Mouse (Mus musculus) C2C12 (cell line): ENCODE results near the gene Nr1h3.

Experiments
- CTCF ChIP-seq: IDR thresholded peaks from one replicate; pipeline ENCODE4 v1.5.1; 2011; ENCODE audit not compliant: control insufficient read depth, insufficient read depth, insufficient read length
- MYOG ChIP-seq: IDR thresholded peaks from one replicate; pipeline ENCODE4 v1.6.1; 2011; ENCODE audit not compliant: control insufficient read depth, insufficient read length; ENCODE audit errors: extremely low read depth
- USF1 ChIP-seq: IDR thresholded peaks from one replicate; pipeline ENCODE4 v1.6.1; 2011; ENCODE audit warnings: low read depth, mild to moderate bottlenecking, control low read depth, moderate library complexity

DNA sequence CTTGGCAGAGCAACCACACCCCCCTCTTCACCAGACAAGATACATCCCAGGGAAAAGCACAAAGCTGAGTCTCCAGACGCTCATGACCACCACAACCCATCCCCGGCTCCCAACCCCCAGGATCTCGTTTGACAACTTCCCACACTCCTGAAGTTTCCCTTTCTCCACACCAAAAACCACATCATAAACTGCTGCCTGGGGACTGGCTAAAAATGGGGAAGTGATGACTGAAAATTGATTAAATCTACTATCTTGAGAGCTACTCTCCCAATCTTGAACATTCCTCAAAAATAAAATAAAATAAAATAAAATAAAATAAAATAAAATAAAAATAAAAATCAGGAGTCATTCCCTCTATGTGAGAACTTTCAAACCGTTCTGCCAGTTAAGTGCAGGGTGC, 39.7 kb downstream of the Nr1h3 start:
- TF ChIP-seq CTCF: no peak
- no peak for TF ChIP-seq MYOG
- no peak for TF ChIP-seq USF1
